Mouse (Mus musculus): Measurements from ENCODE around the gene Snrpd2. TPM values are rescaled to one million over a fixed set of nuclear protein-coding genes. Genes with fewer than 3 reads are reported as not detected.

Snrpd2 gene
- total and polyA plus RNA-seq, 2 experiments from 2014 or later, result 50.0 to 124 TPM

DNA sequence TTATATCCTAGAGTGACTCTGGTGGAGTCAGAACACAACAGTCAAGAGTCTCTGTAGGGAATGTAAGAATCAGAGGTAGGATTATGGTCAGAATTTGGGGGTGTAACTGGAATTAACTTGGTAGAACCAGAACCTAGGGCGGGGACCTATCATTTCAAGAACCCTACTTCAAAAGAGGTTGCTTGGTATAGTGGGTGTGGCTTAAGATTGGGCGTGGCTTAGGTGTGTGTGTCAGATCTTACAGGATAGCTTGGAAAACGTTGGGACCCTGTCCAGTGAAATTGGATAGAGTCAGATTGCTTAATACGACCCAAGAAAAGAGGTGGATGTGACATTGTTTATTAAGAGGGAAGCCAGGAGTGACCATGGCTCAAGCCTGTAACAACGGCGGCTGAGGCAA lies 30.4 kb downstream of the Snrpd2 start:
- Histone ChIP-seq H3K4me2 (ENCODE audit: low read depth) (peak overlapping the region; percentile 56), H3K4me3 (ENCODE audit: low read depth, low read length) (peak overlapping the region; percentile 70; the same call in 1 of the 2 replicates), H3K9ac (peak overlapping the region; percentile 39; the same call in 1 of the 2 replicates), H3K4me1 (ENCODE audit: insufficient read depth) (peaks cover 7% of the 10 kb centered on the region; the same call in 1 of the 2 replicates), H3K27ac (ENCODE audit: low read depth, low read length) (no peak overlapping the region), H3K9me3 (ENCODE audit: low read length) (no peaks in the 10 kb centered on the region), H3K27me3 (ENCODE audit: insufficient read depth, low read length) (peaks cover 5% of the 10 kb centered on the region; the same call in 1 of the 2 replicates), H3K36me3 (ENCODE audit: insufficient read depth) (peaks cover 24% of the 10 kb centered on the region)
- DNase-seq (no peak), ATAC-seq (no peak)
- 48% methylated on average over 6 of the region's 6 CpGs for WGBS
- TF ChIP-seq CTCF (IDR thresholded peaks at IDR 0.05; ENCODE audit: low read depth), result no peak

DNA sequence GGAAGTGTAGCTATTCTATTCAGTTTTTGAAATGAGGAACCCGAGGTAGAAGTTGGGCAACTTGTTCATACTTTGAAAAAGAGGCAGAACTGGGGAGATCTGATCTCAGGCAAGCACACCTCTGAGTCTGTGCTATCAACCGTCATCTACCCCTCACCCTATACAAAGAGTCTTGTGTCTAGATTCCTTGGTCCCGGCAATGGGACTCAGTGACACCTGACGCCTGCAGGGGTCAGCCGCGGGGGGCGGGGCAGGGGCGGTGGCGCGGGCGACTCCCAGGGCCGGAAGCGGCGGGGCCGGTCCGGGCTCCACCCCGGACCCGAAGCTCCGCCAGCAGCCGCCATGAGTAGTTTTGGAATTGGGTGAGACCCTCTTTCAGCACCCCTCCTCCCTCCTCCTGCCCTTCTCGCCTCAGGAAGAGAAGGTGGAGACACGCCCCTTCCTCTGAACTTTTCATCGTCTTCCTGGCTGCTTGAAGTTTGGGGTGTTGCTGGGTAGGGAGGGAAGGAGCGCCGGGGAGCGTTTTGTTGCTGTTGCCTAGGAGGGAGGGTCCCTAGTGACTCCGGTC lies 31.4 kb downstream of the Snrpd2 start:
- H3K4me1 ChIP-seq (ENCODE audit: insufficient read depth), result peaks cover 7% of the 10 kb centered on the region; the same call in 1 of the 2 replicates
- H3K4me2 ChIP-seq (ENCODE audit: low read depth), result peak overlapping the region; percentile 20
- H3K4me3 ChIP-seq (ENCODE audit: low read depth, low read length), result peak overlapping the region; percentile 0; the same call in 1 of the 2 replicates
- 5% methylated on average over 25 of the region's 27 CpGs for WGBS
- no peak overlapping the region for H3K27ac ChIP-seq (ENCODE audit: low read depth, low read length)
- no peaks in the 10 kb centered on the region for H3K9me3 ChIP-seq (ENCODE audit: low read length)
- H3K9ac ChIP-seq, result no peak overlapping the region
- H3K27me3 ChIP-seq (ENCODE audit: insufficient read depth, low read length), result peaks cover 5% of the 10 kb centered on the region; the same call in 1 of the 2 replicates
- DNase-seq (no peak), ATAC-seq (no peak)
- peaks cover 31% of the 10 kb centered on the region for H3K36me3 ChIP-seq (ENCODE audit: insufficient read depth)
- no peak for TF ChIP-seq CTCF (IDR thresholded peaks at IDR 0.05; ENCODE audit: low read depth)

DNA sequence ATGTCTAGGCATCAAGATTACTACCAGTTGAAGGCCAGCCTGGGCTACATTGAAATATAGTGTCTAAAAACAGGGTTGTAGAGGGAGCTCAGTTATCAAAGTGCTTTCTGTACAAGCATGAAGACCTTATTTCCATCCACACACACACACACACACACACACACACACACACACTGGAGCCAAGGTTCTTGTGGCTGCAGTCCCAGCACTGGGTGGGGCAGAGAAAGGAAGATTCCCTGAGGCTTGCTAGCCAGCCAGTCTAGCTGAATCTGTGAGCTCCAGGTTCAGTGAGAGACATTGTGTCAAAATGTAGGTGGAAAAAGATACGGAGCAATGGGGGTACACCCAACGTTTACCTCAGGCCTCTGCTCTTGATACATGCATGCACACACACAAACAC lies 34.7 kb downstream of the Snrpd2 start:
- no peak overlapping the region for H3K4me2 ChIP-seq (ENCODE audit: low read depth)
- no peak overlapping the region for H3K9ac ChIP-seq
- H3K4me1 ChIP-seq (ENCODE audit: insufficient read depth), result peaks cover 2% of the 10 kb centered on the region; the same call in 1 of the 2 replicates
- no peak for TF ChIP-seq CTCF (IDR thresholded peaks at IDR 0.05; ENCODE audit: low read depth)
- H3K4me3 ChIP-seq (ENCODE audit: low read depth, low read length), result no peak overlapping the region
- H3K27me3 ChIP-seq (ENCODE audit: insufficient read depth, low read length), result no peaks in the 10 kb centered on the region
- H3K9me3 ChIP-seq (ENCODE audit: low read length), result no peaks in the 10 kb centered on the region
- DNase-seq (no peak), ATAC-seq (no peak)
- H3K36me3 ChIP-seq (ENCODE audit: insufficient read depth), result peaks cover 48% of the 10 kb centered on the region
- H3K27ac ChIP-seq (ENCODE audit: low read depth, low read length), result no peak overlapping the region
- WGBS, result 38% methylated on average over 2 of the region's 2 CpGs

DNA sequence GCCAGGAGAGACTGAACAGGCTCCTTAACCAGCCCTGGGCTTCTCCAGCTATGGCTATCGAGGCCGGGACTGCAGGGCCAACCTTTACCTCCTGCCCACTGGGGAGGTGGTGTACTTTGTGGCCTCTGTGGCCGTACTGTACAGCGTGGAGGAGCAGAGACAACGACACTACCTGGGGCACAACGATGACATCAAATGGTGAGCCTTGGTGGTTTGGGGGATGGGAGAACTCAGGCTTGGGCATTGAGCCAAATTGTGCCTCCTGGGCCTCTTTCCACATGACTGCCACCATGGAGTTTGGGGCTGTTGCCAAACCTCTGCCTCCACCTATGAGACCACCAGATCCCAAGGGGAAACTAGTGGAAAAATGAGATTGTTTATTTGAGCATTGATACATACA lies 35.2 kb downstream of the Snrpd2 start:
- TF ChIP-seq CTCF (IDR thresholded peaks at IDR 0.05; ENCODE audit: low read depth), result no peak
- H3K4me2 ChIP-seq (ENCODE audit: low read depth), result no peak overlapping the region
- 37% methylated on average over 6 of the region's 6 CpGs for WGBS
- peak overlapping the region; percentile 43; the same call in 1 of the 2 replicates for H3K27ac ChIP-seq (ENCODE audit: low read depth, low read length)
- no peaks in the 10 kb centered on the region for H3K27me3 ChIP-seq (ENCODE audit: insufficient read depth, low read length)
- H3K4me3 ChIP-seq (ENCODE audit: low read depth, low read length), result no peak overlapping the region
- no peak overlapping the region for H3K9ac ChIP-seq
- peaks cover 46% of the 10 kb centered on the region for H3K36me3 ChIP-seq (ENCODE audit: insufficient read depth)
- no peak for ATAC-seq
- no peaks in the 10 kb centered on the region for H3K4me1 ChIP-seq (ENCODE audit: insufficient read depth)
- no peaks in the 10 kb centered on the region for H3K9me3 ChIP-seq (ENCODE audit: low read length)
- peak; percentile 49 for DNase-seq

DNA sequence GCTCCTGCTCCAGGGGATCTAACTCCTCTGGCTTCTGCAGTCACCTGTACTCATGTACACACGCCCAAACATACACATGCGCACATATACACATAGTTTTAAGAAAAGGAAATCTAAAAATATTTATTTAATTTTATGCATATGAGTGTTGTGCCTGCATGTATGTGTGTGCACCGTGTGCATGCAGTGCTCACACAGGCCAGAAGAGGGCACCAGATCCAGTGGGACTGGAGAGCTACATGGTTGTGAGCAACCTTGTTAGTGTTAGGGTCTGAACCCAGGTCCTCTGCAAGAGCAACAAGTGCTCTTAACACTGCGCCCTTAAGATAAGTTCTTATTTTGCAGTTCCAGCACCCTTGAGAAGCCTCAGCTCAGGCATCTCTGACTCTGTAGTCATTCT lies 45.2 kb downstream of the Snrpd2 start:
- 97% methylated on average over 4 of the region's 4 CpGs for WGBS
- H3K9ac ChIP-seq, result no peak overlapping the region
- no peaks in the 10 kb centered on the region for H3K9me3 ChIP-seq (ENCODE audit: low read length)
- ATAC-seq (no peak), DNase-seq (no peak)
- H3K27me3 ChIP-seq (ENCODE audit: insufficient read depth, low read length), result no peaks in the 10 kb centered on the region
- no peak overlapping the region for H3K4me3 ChIP-seq (ENCODE audit: low read depth, low read length)
- peaks cover 65% of the 10 kb centered on the region for H3K36me3 ChIP-seq (ENCODE audit: insufficient read depth)
- H3K27ac ChIP-seq (ENCODE audit: low read depth, low read length), result no peak overlapping the region
- no peaks in the 10 kb centered on the region for H3K4me1 ChIP-seq (ENCODE audit: insufficient read depth)
- H3K4me2 ChIP-seq (ENCODE audit: low read depth), result no peak overlapping the region
- TF ChIP-seq CTCF (IDR thresholded peaks at IDR 0.05; ENCODE audit: low read depth), result peak; percentile 55

DNA sequence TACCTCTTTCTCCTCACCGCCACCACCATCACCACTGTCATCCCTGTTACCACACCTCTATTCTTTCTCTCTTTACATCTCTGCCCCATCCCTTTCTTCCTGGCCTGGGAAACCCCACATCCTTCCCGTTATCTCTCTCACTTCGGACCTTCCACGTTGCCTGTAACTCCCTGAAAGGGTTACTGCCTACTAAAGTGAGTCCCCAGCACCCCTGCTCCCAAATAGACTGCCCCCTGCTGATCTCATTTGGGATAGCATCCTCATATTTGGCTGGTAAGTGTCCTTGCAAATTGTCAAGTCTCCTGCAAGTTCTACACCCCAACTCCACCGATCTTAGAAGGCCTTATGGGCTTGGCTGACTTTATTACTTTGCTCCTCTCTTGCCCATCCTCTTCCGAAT lies 47.2 kb downstream of the Snrpd2 start:
- DNase-seq (peak; percentile 65), ATAC-seq (no peak)
- Histone ChIP-seq H3K27ac (ENCODE audit: low read depth, low read length) (no peak overlapping the region), H3K36me3 (ENCODE audit: insufficient read depth) (peaks cover 69% of the 10 kb centered on the region), H3K9ac (no peak overlapping the region), H3K9me3 (ENCODE audit: low read length) (no peaks in the 10 kb centered on the region), H3K4me1 (ENCODE audit: insufficient read depth) (no peaks in the 10 kb centered on the region), H3K27me3 (ENCODE audit: insufficient read depth, low read length) (no peaks in the 10 kb centered on the region), H3K4me2 (ENCODE audit: low read depth) (no peak overlapping the region), H3K4me3 (ENCODE audit: low read depth, low read length) (no peak overlapping the region)
- 57% methylated on average over 6 of the region's 6 CpGs for WGBS
- TF ChIP-seq CTCF (IDR thresholded peaks at IDR 0.05; ENCODE audit: low read depth), result peak; percentile 64

DNA sequence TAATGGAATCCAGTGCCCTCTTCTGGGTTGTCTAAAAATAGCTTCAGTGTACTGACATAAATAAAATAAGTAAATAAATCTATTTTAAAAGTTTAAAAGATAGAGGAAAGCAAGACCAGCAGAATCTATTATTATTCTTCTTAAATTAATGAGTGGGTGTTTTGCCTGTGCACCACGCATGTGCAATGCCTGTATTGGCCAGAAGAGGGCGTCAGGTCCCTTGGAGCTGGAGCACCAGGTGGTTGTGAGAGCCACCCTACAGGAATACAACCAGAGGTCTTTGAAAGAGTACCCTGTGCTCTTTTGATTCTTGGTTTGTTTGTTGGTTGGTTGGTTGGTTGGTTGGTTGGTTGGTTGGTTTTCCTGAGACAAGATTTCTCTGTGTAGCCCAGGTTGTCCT lies 48.5 kb downstream of the Snrpd2 start:
- H3K4me3 ChIP-seq (ENCODE audit: low read depth, low read length), result no peak overlapping the region

More for the DNA sequence above, 48.5 kb downstream of the Snrpd2 start:
- no peaks in the 10 kb centered on the region for H3K4me1 ChIP-seq (ENCODE audit: insufficient read depth)
- no peaks in the 10 kb centered on the region for H3K9me3 ChIP-seq (ENCODE audit: low read length)
- no peaks in the 10 kb centered on the region for H3K27me3 ChIP-seq (ENCODE audit: insufficient read depth, low read length)
- no peak overlapping the region for H3K27ac ChIP-seq (ENCODE audit: low read depth, low read length)
- H3K9ac ChIP-seq, result no peak overlapping the region
- H3K36me3 ChIP-seq (ENCODE audit: insufficient read depth), result peaks cover 67% of the 10 kb centered on the region
- DNase-seq (no peak), ATAC-seq (no peak)
- TF ChIP-seq CTCF (IDR thresholded peaks at IDR 0.05; ENCODE audit: low read depth), result peak; percentile 58
- 35% methylated on average over 2 of the region's 2 CpGs for WGBS
- H3K4me2 ChIP-seq (ENCODE audit: low read depth), result no peak overlapping the region

Measured in forebrain, postnatal 0 days (tissue).